Mouse (Mus musculus): ENCODE data around the gene Nudt1. TPM values are rescaled to one million over a fixed set of nuclear protein-coding genes. Genes with fewer than 3 reads are reported as not detected.
"Not testable (repeated sequence)": the region's sequence is repeated elsewhere in the genome, so short reads cannot be mapped to it uniquely, and the experiment has no call there.

Nudt1 gene
- polyA plus RNA-seq, 1 experiment from 2014 or later = 44.8 TPM

DNA sequence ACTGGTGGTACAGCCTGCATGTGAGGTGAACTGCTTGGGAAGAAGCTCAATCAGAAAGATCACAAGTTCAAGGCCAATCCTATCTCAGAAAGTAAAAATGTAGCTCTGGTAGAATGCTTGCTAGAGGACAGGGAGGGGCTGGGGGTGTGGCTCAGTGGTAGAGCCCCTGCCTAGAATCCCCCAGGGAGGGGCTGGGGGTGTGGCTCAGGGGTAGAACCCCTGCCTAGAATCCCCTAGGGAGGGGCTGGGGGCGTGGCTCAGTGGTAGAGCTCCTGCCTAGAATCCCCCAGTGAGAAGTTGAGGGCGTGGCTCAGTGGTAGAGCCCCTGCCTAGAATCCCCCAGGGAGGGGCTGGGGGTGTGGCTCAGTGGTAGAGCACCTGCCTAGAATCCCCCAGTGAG lies 46.7 kb downstream of the Nudt1 start:
- not testable (repeated sequence) for H3K4me3 ChIP-seq (ENCODE audit: low read depth, low read length); H3K4me1 ChIP-seq (ENCODE audit: control insufficient read depth, insufficient read depth, low read length); DNase-seq (ENCODE audit: low spot score); ATAC-seq (replicated peaks; ENCODE audit: insufficient number of reproducible peaks, low FRiP score, low TSS enrichment, low read depth); H3K27ac ChIP-seq (replicated peaks; ENCODE audit: low read depth, low read length); H3K4me2 ChIP-seq (ENCODE audit: low read depth, low read length); H3K27me3 ChIP-seq (ENCODE audit: control insufficient read depth, insufficient read depth, low read length); H3K36me3 ChIP-seq (replicated peaks; ENCODE audit: control insufficient read depth, insufficient read depth, low read depth, low read length); H3K9ac ChIP-seq (replicated peaks; ENCODE audit: low read length); H3K9me3 ChIP-seq (replicated peaks; ENCODE audit: control insufficient read depth, low read length)
- 94% methylated on average over 2 of the region's 2 CpGs for WGBS

DNA sequence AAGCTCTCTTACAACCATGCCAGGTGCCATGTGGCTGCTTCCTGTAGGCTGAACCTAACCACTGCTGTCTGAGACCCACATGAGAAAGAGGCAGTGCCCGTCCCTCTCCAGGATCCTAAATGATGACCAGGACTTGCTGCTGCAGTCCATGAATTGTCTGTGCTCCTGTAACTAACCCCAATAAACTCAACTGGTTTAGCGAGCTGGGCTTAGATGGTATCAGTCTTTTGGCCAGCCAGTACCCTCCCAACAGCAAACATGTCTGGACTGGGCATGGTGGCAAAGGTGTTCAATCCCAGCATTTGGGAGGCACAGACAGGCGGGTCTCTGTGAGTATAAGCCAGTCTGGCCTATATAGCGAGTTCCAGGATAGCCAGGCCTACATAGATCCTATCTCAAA lies 47.5 kb downstream of the Nudt1 start:
- 91% methylated on average over 4 of the region's 4 CpGs for WGBS

GRCm38 (mm10) chr5:140369466-140369865 lies 48.0 kb downstream of the Nudt1 start:
- no peak overlapping the region for H3K9ac ChIP-seq (replicated peaks; ENCODE audit: low read length)
- H3K27ac ChIP-seq (replicated peaks; ENCODE audit: low read depth, low read length) = no peak overlapping the region
- DNase-seq (ENCODE audit: low spot score) (no peak), ATAC-seq (replicated peaks; ENCODE audit: insufficient number of reproducible peaks, low FRiP score, low TSS enrichment, low read depth) (no peak)
- WGBS = 88% methylated on average over 2 of the region's 2 CpGs
- no peak overlapping the region for H3K4me3 ChIP-seq (ENCODE audit: low read depth, low read length)
- no peaks in the 10 kb centered on the region for H3K27me3 ChIP-seq (ENCODE audit: control insufficient read depth, insufficient read depth, low read length)
- no peak overlapping the region for H3K4me2 ChIP-seq (ENCODE audit: low read depth, low read length)
- H3K9me3 ChIP-seq (replicated peaks; ENCODE audit: control insufficient read depth, low read length) = no peaks in the 10 kb centered on the region
- H3K36me3 ChIP-seq (replicated peaks; ENCODE audit: control insufficient read depth, insufficient read depth, low read depth, low read length) = no peaks in the 10 kb centered on the region
- H3K4me1 ChIP-seq (ENCODE audit: control insufficient read depth, insufficient read depth, low read length) = no peaks in the 10 kb centered on the region

More for the DNA sequence above, 47.5 kb downstream of the Nudt1 start:
- H3K36me3 ChIP-seq (replicated peaks; ENCODE audit: control insufficient read depth, insufficient read depth, low read depth, low read length) = no peaks in the 10 kb centered on the region
- H3K9ac ChIP-seq (replicated peaks; ENCODE audit: low read length) = no peak overlapping the region
- DNase-seq (ENCODE audit: low spot score) (no peak), ATAC-seq (replicated peaks; ENCODE audit: insufficient number of reproducible peaks, low FRiP score, low TSS enrichment, low read depth) (no peak)
- no peaks in the 10 kb centered on the region for H3K9me3 ChIP-seq (replicated peaks; ENCODE audit: control insufficient read depth, low read length)
- no peak overlapping the region for H3K4me2 ChIP-seq (ENCODE audit: low read depth, low read length)
- H3K4me1 ChIP-seq (ENCODE audit: control insufficient read depth, insufficient read depth, low read length) = no peaks in the 10 kb centered on the region
- H3K27me3 ChIP-seq (ENCODE audit: control insufficient read depth, insufficient read depth, low read length) = no peaks in the 10 kb centered on the region
- no peak overlapping the region for H3K27ac ChIP-seq (replicated peaks; ENCODE audit: low read depth, low read length)
- no peak overlapping the region for H3K4me3 ChIP-seq (ENCODE audit: low read depth, low read length)

DNA sequence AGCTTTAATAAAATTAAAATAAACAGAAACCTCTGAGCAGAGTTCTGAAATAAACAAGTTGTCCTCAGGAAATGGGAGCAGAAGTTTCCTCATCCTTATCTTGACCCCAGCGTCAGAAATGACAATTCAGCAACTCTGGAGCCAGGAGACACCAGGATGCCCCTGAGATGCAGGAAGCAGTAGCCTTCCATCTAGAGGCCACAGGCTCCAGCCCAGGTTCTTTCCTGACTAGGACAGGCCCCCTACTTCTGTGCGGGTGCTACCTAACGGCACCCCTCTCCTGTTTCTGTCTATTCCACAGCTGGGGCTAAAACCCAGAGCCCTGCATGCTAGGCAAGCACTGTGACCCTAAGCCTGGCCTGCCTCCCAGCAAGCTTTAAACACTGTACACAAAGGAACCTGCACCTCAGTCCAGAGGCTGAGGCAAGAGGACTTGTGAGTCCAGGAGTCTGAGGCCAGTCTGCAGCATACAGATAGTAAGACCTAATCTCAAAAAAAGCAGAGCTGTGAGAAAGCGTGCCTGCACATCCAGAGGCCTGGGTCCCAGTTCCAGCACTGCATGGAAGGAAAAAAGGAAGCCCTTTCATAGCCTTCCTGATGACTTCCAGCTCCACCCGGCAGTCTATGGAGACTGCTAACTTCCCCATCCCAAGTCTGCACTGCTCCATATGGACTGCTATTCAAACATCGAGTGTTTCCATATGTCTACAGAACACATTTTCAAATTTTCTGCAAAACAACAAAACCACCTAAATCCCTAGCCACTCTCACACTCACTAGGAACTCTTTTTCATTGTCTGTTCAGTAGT lies 49.2 kb downstream of the Nudt1 start:
- no peak overlapping the region for H3K4me3 ChIP-seq (ENCODE audit: low read depth, low read length)
- no peak overlapping the region for H3K27ac ChIP-seq (replicated peaks; ENCODE audit: low read depth, low read length)
- no peaks in the 10 kb centered on the region for H3K4me1 ChIP-seq (ENCODE audit: control insufficient read depth, insufficient read depth, low read length)
- no peak overlapping the region for H3K4me2 ChIP-seq (ENCODE audit: low read depth, low read length)
- peak overlapping the region; percentile 9; the same call in 1 of the 2 replicates for H3K9ac ChIP-seq (replicated peaks; ENCODE audit: low read length)
- no peaks in the 10 kb centered on the region for H3K9me3 ChIP-seq (replicated peaks; ENCODE audit: control insufficient read depth, low read length)
- ATAC-seq (replicated peaks; ENCODE audit: insufficient number of reproducible peaks, low FRiP score, low TSS enrichment, low read depth) (no peak), DNase-seq (ENCODE audit: low spot score) (no peak)
- H3K27me3 ChIP-seq (ENCODE audit: control insufficient read depth, insufficient read depth, low read length) = no peaks in the 10 kb centered on the region
- 73% methylated on average over 6 of the region's 6 CpGs for WGBS
- no peaks in the 10 kb centered on the region for H3K36me3 ChIP-seq (replicated peaks; ENCODE audit: control insufficient read depth, insufficient read depth, low read depth, low read length)

GRCm38 (mm10) chr5:140371671-140372070 lies 50.2 kb downstream of the Nudt1 start:
- Histone ChIP-seq H3K4me2 (ENCODE audit: low read depth, low read length) (no peak overlapping the region), H3K9me3 (replicated peaks; ENCODE audit: control insufficient read depth, low read length) (no peaks in the 10 kb centered on the region), H3K27me3 (ENCODE audit: control insufficient read depth, insufficient read depth, low read length) (no peaks in the 10 kb centered on the region), H3K36me3 (replicated peaks; ENCODE audit: control insufficient read depth, insufficient read depth, low read depth, low read length) (no peaks in the 10 kb centered on the region), H3K9ac (replicated peaks; ENCODE audit: low read length) (no peak overlapping the region), H3K4me3 (ENCODE audit: low read depth, low read length) (no peak overlapping the region), H3K27ac (replicated peaks; ENCODE audit: low read depth, low read length) (no peak overlapping the region), H3K4me1 (ENCODE audit: control insufficient read depth, insufficient read depth, low read length) (no peaks in the 10 kb centered on the region)
- 85% methylated on average over 3 of the region's 3 CpGs for WGBS
- DNase-seq (ENCODE audit: low spot score) (no peak), ATAC-seq (replicated peaks; ENCODE audit: insufficient number of reproducible peaks, low FRiP score, low TSS enrichment, low read depth) (no peak)

GRCm38 (mm10) chr5:140373711-140374110 lies 52.3 kb downstream of the Nudt1 start:
- ATAC-seq (replicated peaks; ENCODE audit: insufficient number of reproducible peaks, low FRiP score, low TSS enrichment, low read depth) = no peak
- 77% methylated on average over 2 of the region's 2 CpGs for WGBS

DNA sequence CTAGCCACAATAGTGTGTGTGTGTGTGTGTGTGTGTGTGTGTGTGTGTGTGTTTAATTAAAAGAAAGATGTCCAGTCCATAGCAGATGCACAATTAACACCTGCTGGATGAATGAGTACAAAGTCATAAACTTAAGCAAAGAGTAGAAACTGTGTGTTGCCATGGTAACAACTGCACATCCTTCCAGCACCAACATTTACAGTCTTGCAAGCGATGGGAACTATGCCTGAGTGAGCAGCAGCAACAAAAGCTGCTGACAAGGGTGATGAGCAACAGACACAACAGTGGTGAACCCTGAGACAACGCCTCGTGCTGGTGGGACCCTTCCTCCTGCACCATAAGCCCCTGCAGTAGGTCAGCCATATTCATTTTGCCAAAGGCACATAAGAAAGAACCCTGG lies 52.8 kb downstream of the Nudt1 start:
- WGBS = 71% methylated on average over 3 of the region's 3 CpGs
- Histone ChIP-seq H3K27me3 (ENCODE audit: control insufficient read depth, insufficient read depth, low read length) (no peaks in the 10 kb centered on the region), H3K9me3 (replicated peaks; ENCODE audit: control insufficient read depth, low read length) (no peaks in the 10 kb centered on the region), H3K4me1 (ENCODE audit: control insufficient read depth, insufficient read depth, low read length) (no peaks in the 10 kb centered on the region), H3K4me2 (ENCODE audit: low read depth, low read length) (no peak overlapping the region), H3K9ac (replicated peaks; ENCODE audit: low read length) (no peak overlapping the region), H3K4me3 (ENCODE audit: low read depth, low read length) (no peak overlapping the region), H3K36me3 (replicated peaks; ENCODE audit: control insufficient read depth, insufficient read depth, low read depth, low read length) (no peaks in the 10 kb centered on the region), H3K27ac (replicated peaks; ENCODE audit: low read depth, low read length) (no peak overlapping the region)
- ATAC-seq (replicated peaks; ENCODE audit: insufficient number of reproducible peaks, low FRiP score, low TSS enrichment, low read depth) (no peak), DNase-seq (ENCODE audit: low spot score) (no peak)

More at GRCm38 (mm10) chr5:140373711-140374110, 52.3 kb downstream of the Nudt1 start:
- Histone ChIP-seq H3K36me3 (replicated peaks; ENCODE audit: control insufficient read depth, insufficient read depth, low read depth, low read length) (no peaks in the 10 kb centered on the region), H3K27ac (replicated peaks; ENCODE audit: low read depth, low read length) (no peak overlapping the region), H3K4me1 (ENCODE audit: control insufficient read depth, insufficient read depth, low read length) (no peaks in the 10 kb centered on the region), H3K4me2 (ENCODE audit: low read depth, low read length) (no peak overlapping the region), H3K27me3 (ENCODE audit: control insufficient read depth, insufficient read depth, low read length) (no peaks in the 10 kb centered on the region), H3K9ac (replicated peaks; ENCODE audit: low read length) (no peak overlapping the region), H3K4me3 (ENCODE audit: low read depth, low read length) (no peak overlapping the region), H3K9me3 (replicated peaks; ENCODE audit: control insufficient read depth, low read length) (no peaks in the 10 kb centered on the region)
- DNase-seq (ENCODE audit: low spot score) = no peak

DNA sequence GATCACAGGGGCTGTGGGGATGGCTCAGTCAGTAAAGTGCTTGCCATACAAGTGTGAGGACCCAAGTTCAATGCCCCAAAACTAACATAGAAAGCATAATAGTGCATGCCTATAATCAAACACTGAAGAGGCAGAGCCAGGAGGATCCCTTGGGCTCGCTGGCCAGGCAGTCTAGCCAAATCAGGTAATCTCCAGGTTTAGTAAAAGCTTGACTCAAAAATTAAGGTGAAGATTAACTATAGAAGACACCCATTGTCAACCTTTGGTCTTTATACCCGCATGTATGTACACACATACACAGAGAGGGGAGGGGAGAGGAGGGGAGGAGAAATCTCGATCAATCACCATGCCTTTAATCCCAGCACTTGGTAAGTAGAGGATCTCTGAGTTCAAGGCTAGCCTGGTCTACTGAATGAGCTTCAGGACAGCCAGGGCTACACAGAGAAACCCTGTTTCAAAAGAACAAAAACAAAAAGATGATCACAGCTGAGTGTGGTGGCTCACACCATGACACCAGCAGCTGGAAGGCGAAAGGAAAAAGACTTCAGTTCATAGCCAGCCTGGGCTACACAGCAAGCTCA lies 53.9 kb downstream of the Nudt1 start:
- ATAC-seq (replicated peaks; ENCODE audit: insufficient number of reproducible peaks, low FRiP score, low TSS enrichment, low read depth) (no peak), DNase-seq (ENCODE audit: low spot score) (no peak)
- Histone ChIP-seq H3K4me2 (ENCODE audit: low read depth, low read length) (no peak overlapping the region), H3K4me1 (ENCODE audit: control insufficient read depth, insufficient read depth, low read length) (no peaks in the 10 kb centered on the region), H3K9ac (replicated peaks; ENCODE audit: low read length) (no peak overlapping the region), H3K27ac (replicated peaks; ENCODE audit: low read depth, low read length) (no peak overlapping the region), H3K9me3 (replicated peaks; ENCODE audit: control insufficient read depth, low read length) (no peaks in the 10 kb centered on the region), H3K36me3 (replicated peaks; ENCODE audit: control insufficient read depth, insufficient read depth, low read depth, low read length) (no peaks in the 10 kb centered on the region), H3K4me3 (ENCODE audit: low read depth, low read length) (no peak overlapping the region), H3K27me3 (ENCODE audit: control insufficient read depth, insufficient read depth, low read length) (no peaks in the 10 kb centered on the region)
- WGBS = 88% methylated on average over 4 of the region's 4 CpGs
